Mouse (Mus musculus) megakaryocyte, embryonic 14.5 days (primary cell): ENCODE measurements around the gene Ccdc14.

ENCODE experiments used
- FLI1 ChIP-seq: IDR thresholded peaks from 2 replicates; pipeline ENCODE4 v1.6.1; 2012; ENCODE audit warnings: low read length, inconsistent platforms, mixed read lengths
- GATA1 ChIP-seq: IDR thresholded peaks from 3 replicates; pipeline ENCODE4 v1.6.1; 2012; ENCODE audit warnings: mixed read lengths, low read length, inconsistent platforms, borderline replicate concordance

DNA sequence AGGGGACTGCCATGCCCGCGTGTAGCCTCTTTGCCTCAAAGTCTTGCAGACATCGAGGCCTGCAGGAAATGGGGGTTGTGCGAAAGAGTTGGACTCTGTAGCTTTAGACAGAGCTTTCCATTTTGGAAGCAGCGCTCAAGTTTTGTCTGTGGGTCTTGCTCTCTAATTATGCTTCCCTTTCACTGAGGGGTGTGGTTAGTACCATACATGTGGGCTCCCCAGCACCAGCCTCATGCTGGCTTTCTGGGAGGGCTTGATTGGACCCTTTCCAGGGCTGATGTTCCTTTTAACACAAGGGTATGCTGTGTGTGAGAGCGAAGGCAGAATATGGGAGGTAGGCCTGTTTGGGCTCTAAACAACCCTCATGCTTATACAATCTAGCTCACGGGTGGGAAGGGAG lies 66.6 kb downstream of the Ccdc14 start:
- TF ChIP-seq GATA1 = no peak
- TF ChIP-seq FLI1 = no peak
